Mouse (Mus musculus): ENCODE results near the gene Herc2. TPM values are rescaled to one million over a fixed set of nuclear protein-coding genes. Genes with fewer than 3 reads are reported as not detected.

The Herc2 gene
- polyA plus RNA-seq, 1 experiment = 19.4 TPM

- WGBS = 94% methylated on average over 4 of the region's 4 CpGs
- no peaks in the 10 kb centered on the region for H3K27me3 ChIP-seq (ENCODE audit: control insufficient read depth, insufficient read depth, low read length)
- H3K4me3 ChIP-seq (ENCODE audit: extremely low read depth, insufficient read depth, insufficient read length) = no peak overlapping the region
- H3K4me1 ChIP-seq (ENCODE audit: control insufficient read depth, insufficient read depth, insufficient read length) = no peaks in the 10 kb centered on the region
- TF ChIP-seq POLR2A (IDR thresholded peaks at IDR 0.05; ENCODE audit: low read depth, low read length) (no peak), CTCF (IDR thresholded peaks at IDR 0.05; ENCODE audit: extremely low read depth, insufficient read depth, insufficient read length, insufficient replicate concordance) (no peak)
- no peak for DNase-seq (ENCODE audit: low read depth in 1 of 2, low spot score in 2 of 2)
- no peak overlapping the region for H3K27ac ChIP-seq (ENCODE audit: insufficient read depth, low read length)
- H3K36me3 ChIP-seq (ENCODE audit: control insufficient read depth, insufficient read depth, low read length) = peaks cover 20% of the 10 kb centered on the region
Measured at GRCm38 (mm10) chr7:56163316-56163715, 113.3 kb downstream of the Herc2 start.

DNA sequence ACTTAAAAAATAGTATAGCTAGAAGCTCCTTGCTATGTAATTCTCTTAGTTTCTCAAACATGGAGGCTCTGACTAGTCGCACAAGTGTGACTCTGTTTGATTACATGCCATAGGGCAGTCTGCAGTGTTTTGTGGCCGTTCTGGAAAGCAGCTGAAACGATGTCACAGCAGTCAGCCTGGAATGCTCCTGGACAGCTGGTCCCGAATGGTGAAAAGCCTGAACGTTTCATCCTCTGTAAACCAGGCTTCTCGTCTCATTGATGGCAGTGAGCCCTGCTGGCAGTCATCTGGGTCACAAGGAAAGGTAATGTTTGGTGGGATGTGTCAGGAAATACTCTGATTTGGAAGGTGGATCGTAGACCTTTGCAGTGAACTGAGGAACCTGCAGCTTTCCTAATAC is 118.7 kb downstream of the Herc2 start:
- no peak overlapping the region for H3K4me3 ChIP-seq (ENCODE audit: extremely low read depth, insufficient read depth, insufficient read length)
- H3K36me3 ChIP-seq (ENCODE audit: control insufficient read depth, insufficient read depth, low read length) = peaks cover 19% of the 10 kb centered on the region
- no peak for TF ChIP-seq CTCF (IDR thresholded peaks at IDR 0.05; ENCODE audit: extremely low read depth, insufficient read depth, insufficient read length, insufficient replicate concordance)
- no peak for TF ChIP-seq POLR2A (IDR thresholded peaks at IDR 0.05; ENCODE audit: low read depth, low read length)
- no peaks in the 10 kb centered on the region for H3K27me3 ChIP-seq (ENCODE audit: control insufficient read depth, insufficient read depth, low read length)
- no peak overlapping the region for H3K27ac ChIP-seq (ENCODE audit: insufficient read depth, low read length)
- no peak for DNase-seq (ENCODE audit: low read depth in 1 of 2, low spot score in 2 of 2)
- 93% methylated on average over 7 of the region's 7 CpGs for WGBS
- H3K4me1 ChIP-seq (ENCODE audit: control insufficient read depth, insufficient read depth, insufficient read length) = no peaks in the 10 kb centered on the region

DNA sequence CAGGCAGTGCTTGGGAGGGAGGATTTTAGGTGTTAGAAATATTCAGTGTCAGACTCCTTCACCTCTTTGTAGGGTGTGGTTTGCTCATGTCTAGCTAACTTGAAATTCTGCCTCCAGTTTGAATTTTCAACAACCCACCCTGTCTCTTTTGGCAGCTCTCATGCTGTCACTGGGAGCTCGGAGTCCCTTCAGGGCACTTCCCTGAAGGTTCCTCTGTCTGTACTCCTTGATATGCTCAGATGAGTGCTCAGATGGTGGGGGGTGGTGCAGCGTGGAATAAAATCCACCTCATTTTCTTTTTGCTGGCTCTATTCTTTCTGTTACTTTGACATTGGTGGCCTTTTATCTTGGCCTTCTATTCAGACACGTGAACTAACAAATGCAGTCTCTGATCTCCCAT is 127.4 kb downstream of the Herc2 start:
- Histone ChIP-seq H3K4me3 (ENCODE audit: extremely low read depth, insufficient read depth, insufficient read length) (no peak overlapping the region), H3K27ac (ENCODE audit: insufficient read depth, low read length) (no peak overlapping the region), H3K36me3 (ENCODE audit: control insufficient read depth, insufficient read depth, low read length) (peaks cover 14% of the 10 kb centered on the region), H3K4me1 (ENCODE audit: control insufficient read depth, insufficient read depth, insufficient read length) (no peaks in the 10 kb centered on the region), H3K27me3 (ENCODE audit: control insufficient read depth, insufficient read depth, low read length) (no peaks in the 10 kb centered on the region)
- WGBS = 94% methylated on average over 3 of the region's 3 CpGs
- no peak for DNase-seq (ENCODE audit: low read depth in 1 of 2, low spot score in 2 of 2)
- TF ChIP-seq POLR2A (IDR thresholded peaks at IDR 0.05; ENCODE audit: low read depth, low read length) (no peak), CTCF (IDR thresholded peaks at IDR 0.05; ENCODE audit: extremely low read depth, insufficient read depth, insufficient read length, insufficient replicate concordance) (no peak)

DNA sequence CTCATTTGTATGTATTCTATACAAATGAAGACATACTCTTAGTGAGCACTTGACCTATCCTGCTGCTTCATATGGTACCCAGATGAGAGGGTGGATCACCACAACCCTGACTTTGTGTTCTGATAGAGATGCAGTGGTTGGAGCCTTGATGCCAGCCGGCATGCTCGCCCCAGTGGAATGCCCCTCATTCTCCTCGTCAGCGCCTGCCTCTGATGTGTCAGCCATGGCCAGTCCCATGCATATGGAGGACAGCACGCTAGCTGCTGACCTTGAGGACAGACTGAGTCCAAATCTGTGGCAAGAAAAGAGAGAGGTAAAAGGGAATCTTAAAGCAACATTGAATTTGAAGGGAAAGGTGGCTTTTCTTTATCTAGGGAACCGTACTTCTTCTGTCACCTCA is 141.0 kb downstream of the Herc2 start:
- TF ChIP-seq POLR2A (IDR thresholded peaks at IDR 0.05; ENCODE audit: low read depth, low read length) (no peak), CTCF (IDR thresholded peaks at IDR 0.05; ENCODE audit: extremely low read depth, insufficient read depth, insufficient read length, insufficient replicate concordance) (no peak)
- H3K4me3 ChIP-seq (ENCODE audit: extremely low read depth, insufficient read depth, insufficient read length) = no peak overlapping the region
- WGBS = over 99% methylated on average over 6 of the region's 6 CpGs
- no peaks in the 10 kb centered on the region for H3K4me1 ChIP-seq (ENCODE audit: control insufficient read depth, insufficient read depth, insufficient read length)
- H3K27me3 ChIP-seq (ENCODE audit: control insufficient read depth, insufficient read depth, low read length) = no peaks in the 10 kb centered on the region
- no peak overlapping the region for H3K27ac ChIP-seq (ENCODE audit: insufficient read depth, low read length)
- DNase-seq (ENCODE audit: low read depth in 1 of 2, low spot score in 2 of 2) = no peak
- H3K36me3 ChIP-seq (ENCODE audit: control insufficient read depth, insufficient read depth, low read length) = peaks cover 39% of the 10 kb centered on the region

GRCm38 (mm10) chr7:56191661-56192060 is 141.7 kb downstream of the Herc2 start:
- no peaks in the 10 kb centered on the region for H3K27me3 ChIP-seq (ENCODE audit: control insufficient read depth, insufficient read depth, low read length)
- WGBS = 93% methylated on average over 4 of the region's 4 CpGs
- H3K27ac ChIP-seq (ENCODE audit: insufficient read depth, low read length) = no peak overlapping the region
- H3K4me1 ChIP-seq (ENCODE audit: control insufficient read depth, insufficient read depth, insufficient read length) = no peaks in the 10 kb centered on the region
- TF ChIP-seq CTCF (IDR thresholded peaks at IDR 0.05; ENCODE audit: extremely low read depth, insufficient read depth, insufficient read length, insufficient replicate concordance) = no peak
- no peak for TF ChIP-seq POLR2A (IDR thresholded peaks at IDR 0.05; ENCODE audit: low read depth, low read length)
- H3K36me3 ChIP-seq (ENCODE audit: control insufficient read depth, insufficient read depth, low read length) = peaks cover 41% of the 10 kb centered on the region
- no peak overlapping the region for H3K4me3 ChIP-seq (ENCODE audit: extremely low read depth, insufficient read depth, insufficient read length)
- no peak for DNase-seq (ENCODE audit: low read depth in 1 of 2, low spot score in 2 of 2)

GRCm38 (mm10) chr7:56201483-56202218 is 151.7 kb downstream of the Herc2 start:
- H3K4me3 ChIP-seq (ENCODE audit: extremely low read depth, insufficient read depth, insufficient read length) = no peak overlapping the region
- DNase-seq (ENCODE audit: low read depth in 1 of 2, low spot score in 2 of 2) = no peak
- H3K36me3 ChIP-seq (ENCODE audit: control insufficient read depth, insufficient read depth, low read length) = peaks cover 41% of the 10 kb centered on the region
- 91% methylated on average over 10 of the region's 10 CpGs for WGBS
- no peak for TF ChIP-seq POLR2A (IDR thresholded peaks at IDR 0.05; ENCODE audit: low read depth, low read length)
- no peak for TF ChIP-seq CTCF (IDR thresholded peaks at IDR 0.05; ENCODE audit: extremely low read depth, insufficient read depth, insufficient read length, insufficient replicate concordance)
- H3K27me3 ChIP-seq (ENCODE audit: control insufficient read depth, insufficient read depth, low read length) = no peaks in the 10 kb centered on the region
- no peak overlapping the region for H3K27ac ChIP-seq (ENCODE audit: insufficient read depth, low read length)
- no peaks in the 10 kb centered on the region for H3K4me1 ChIP-seq (ENCODE audit: control insufficient read depth, insufficient read depth, insufficient read length)

DNA sequence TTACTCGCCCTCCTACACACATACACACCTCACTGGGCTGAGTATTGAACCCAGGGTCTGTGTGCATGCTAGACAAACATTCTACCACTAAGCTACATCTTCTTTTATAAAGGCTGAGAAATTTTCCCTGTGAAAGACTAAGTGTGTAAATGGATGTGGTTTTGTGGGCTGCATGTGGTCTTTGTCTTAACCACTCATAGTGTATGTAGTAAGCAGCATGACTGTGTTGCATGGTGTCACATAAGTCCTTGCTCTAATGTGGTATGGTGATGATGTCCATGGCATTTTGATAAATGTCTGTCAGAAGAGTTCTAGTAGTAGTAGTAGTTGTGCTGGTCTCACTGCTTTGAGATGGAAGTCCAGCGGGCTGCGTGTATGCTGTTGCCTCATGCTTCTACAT is 152.8 kb downstream of the Herc2 start:
- Histone ChIP-seq H3K4me3 (ENCODE audit: extremely low read depth, insufficient read depth, insufficient read length) (no peak overlapping the region), H3K27ac (ENCODE audit: insufficient read depth, low read length) (no peak overlapping the region), H3K27me3 (ENCODE audit: control insufficient read depth, insufficient read depth, low read length) (no peaks in the 10 kb centered on the region), H3K4me1 (ENCODE audit: control insufficient read depth, insufficient read depth, insufficient read length) (no peaks in the 10 kb centered on the region), H3K36me3 (ENCODE audit: control insufficient read depth, insufficient read depth, low read length) (peaks cover 35% of the 10 kb centered on the region)
- 91% methylated on average over 3 of the region's 3 CpGs for whole genome bisulfite sequencing
- no peak for DNase-seq (ENCODE audit: low read depth in 1 of 2, low spot score in 2 of 2)
- TF ChIP-seq POLR2A (IDR thresholded peaks at IDR 0.05; ENCODE audit: low read depth, low read length) (no peak), CTCF (IDR thresholded peaks at IDR 0.05; ENCODE audit: extremely low read depth, insufficient read depth, insufficient read length, insufficient replicate concordance) (no peak)

Measured in spleen, adult 2 months (tissue).